Mouse (Mus musculus) lung, postnatal 0 days (tissue): ENCODE data around the gene Gm9999.

Experiments used
- CTCF ChIP-seq: IDR thresholded peaks from 2 replicates; pipeline ENCODE4 v1.5.1; 2016; ENCODE audit warnings: antibody characterized with exemption, mild to moderate bottlenecking
- EP300 ChIP-seq: IDR thresholded peaks from 2 replicates; pipeline ENCODE4 v1.6.1; 2016; ENCODE audit warnings: antibody characterized with exemption, mild to moderate bottlenecking, control low read depth

DNA sequence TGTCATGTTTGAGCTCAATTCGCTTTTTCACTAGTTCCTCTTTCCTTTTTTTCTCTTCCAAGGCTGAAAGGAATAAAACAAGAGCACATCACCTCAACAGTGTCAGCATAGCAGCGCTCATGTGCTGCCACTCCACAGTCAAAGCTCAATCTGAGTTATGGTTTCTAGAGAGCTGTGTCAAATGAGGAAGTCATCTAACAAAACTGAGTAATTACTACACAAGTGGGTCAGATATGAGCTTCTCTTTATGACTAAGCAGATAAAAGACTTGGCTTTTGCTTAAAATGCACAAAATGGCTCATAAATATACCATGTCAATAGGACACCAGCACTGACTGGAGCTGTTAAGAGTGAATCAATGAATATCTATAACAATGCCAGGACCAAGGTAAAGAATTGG, 15.6 kb downstream of the Gm9999 start:
- no peak for TF ChIP-seq CTCF
- no peak for TF ChIP-seq EP300
